Mouse (Mus musculus) midbrain, postnatal 0 days (tissue): ENCODE data around the gene Tgfbr3. TPM values are rescaled to one million over a fixed set of nuclear protein-coding genes. Genes with fewer than 3 reads are reported as not detected.

Experiments
- ATAC-seq: fragments of 200-750 bp; cut with Nextera tagmentation; 2 replicates; pipeline ENCODE4 v1.8.0; 2017; ENCODE audit warnings: moderate number of reproducible peaks, mild to moderate bottlenecking, moderate TSS enrichment, moderate library complexity; ENCODE audit not compliant: low FRiP score
- DNase-seq: peaks from one replicate; pipeline ENCODE4 v3.0.0-alpha.2; 2015; ENCODE audit warnings: low spot score
- H3K27ac ChIP-seq: fragments of 300-500 bp; sonication (generic); 2 replicates; pipeline ENCODE4 v1.5.1; 2014; ENCODE audit warnings: low read depth, mild to moderate bottlenecking, low read length, mixed read lengths
- H3K27me3 ChIP-seq: fragments of 300-500 bp; sonication (generic); 2 replicates; pipeline ENCODE4 v1.6.1; 2014; ENCODE audit warnings: low read length, control low read depth, mixed read lengths; ENCODE audit not compliant: insufficient read depth
- H3K36me3 ChIP-seq: fragments of 300-500 bp; sonication (generic); 2 replicates; pipeline ENCODE4 v1.6.1; 2014; ENCODE audit warnings: low read length, control low read depth, mixed read lengths; ENCODE audit not compliant: insufficient read depth
- H3K4me1 ChIP-seq: fragments of 300-500 bp; sonication (generic); 2 replicates; pipeline ENCODE4 v1.6.1; 2014; ENCODE audit warnings: mild to moderate bottlenecking, control low read depth, antibody characterized with exemption, low read length, mixed read lengths; ENCODE audit not compliant: insufficient read depth
- H3K4me2 ChIP-seq: fragments of 300-500 bp; sonication (generic); 2 replicates; pipeline ENCODE4 v1.6.1; 2014; ENCODE audit warnings: low read depth, mild to moderate bottlenecking, low read length, mixed read lengths; ENCODE audit not compliant: poor library complexity, severe bottlenecking
- H3K4me3 ChIP-seq: fragments of 300-500 bp; sonication (generic); 2 replicates; pipeline ENCODE4 v1.5.1; 2014; ENCODE audit warnings: low read depth, mild to moderate bottlenecking, low read length, moderate library complexity
- H3K9ac ChIP-seq: fragments of 300-500 bp; sonication (generic); replicated peaks from 2 replicates; pipeline ENCODE4 v1.6.1; 2014; ENCODE audit warnings: mild to moderate bottlenecking, low read length, moderate library complexity, mixed read lengths; ENCODE audit not compliant: poor library complexity, severe bottlenecking
- H3K9me3 ChIP-seq: fragments of 300-500 bp; sonication (generic); 2 replicates; pipeline ENCODE4 v1.6.1; 2016; ENCODE audit warnings: low read length, control low read depth
- CTCF ChIP-seq: IDR thresholded peaks from 2 replicates; pipeline ENCODE4 v1.5.1; 2016; ENCODE audit warnings: antibody characterized with exemption, mild to moderate bottlenecking
- WGBS: fragments of 180-500 bp; shearing (Covaris S2); extraction: QIAGEN DNeasy Blood & Tissue Kit; methylation state at CpG from one replicate; pipeline ENCODE4 v1.1.7; 2014; 5-methylcytosine and 5-hydroxymethylcytosine counted together
- polyA plus RNA-seq: library from polyadenylated mRNA; unstranded; fragments of >200 nt; fragmentation: Nextera tagmentation; extraction: Ambion mirVana; gene quantifications from 2 replicates; pipeline ENCODE4 v1.2.1, GENCODE M21; 2015
- total RNA-seq: library from RNA; depleted of rRNA; stranded (reverse); fragments of >200 nt; gene quantifications from 2 replicates; pipeline ENCODE4 v1.2.3, GENCODE M21; 2014

Tgfbr3 gene
- total and polyA plus RNA-seq, 2 experiments from 2014 or later: 4.0 to 13.8 TPM

- H3K27ac ChIP-seq: no peak overlapping the region
- TF ChIP-seq CTCF: no peak
- no peak overlapping the region for H3K4me3 ChIP-seq
- no peaks in the 10 kb centered on the region for H3K27me3 ChIP-seq
- no peaks in the 10 kb centered on the region for H3K9me3 ChIP-seq
- 39% methylated on average over 17 of the region's 17 CpGs for WGBS
- 0 out of 2 replicates have a peak, but pooled peaks cover 3% of the 10 kb centered on the region for H3K4me1 ChIP-seq
- DNase-seq (peak; percentile 12), ATAC-seq (0 out of 2 replicates have a peak, but pooled peaks have one; percentile 27)
- no peak overlapping the region for H3K9ac ChIP-seq
- H3K4me2 ChIP-seq: no peak overlapping the region
- H3K36me3 ChIP-seq: no peaks in the 10 kb centered on the region
Observed at GRCm38 (mm10) chr5:107221892-107222669, 67.3 kb downstream of the Tgfbr3 start.

- 78% methylated on average over 5 of the region's 5 CpGs for WGBS
- no peak for TF ChIP-seq CTCF
- DNase-seq (no peak), ATAC-seq (no peak)
- Histone ChIP-seq H3K27ac (no peak overlapping the region), H3K9ac (no peak overlapping the region), H3K4me2 (no peak overlapping the region), H3K9me3 (no peaks in the 10 kb centered on the region), H3K27me3 (no peaks in the 10 kb centered on the region), H3K4me3 (no peak overlapping the region), H3K36me3 (no peaks in the 10 kb centered on the region), H3K4me1 (0 out of 2 replicates have a peak, but pooled peaks cover 3% of the 10 kb centered on the region)
Observed at GRCm38 (mm10) chr5:107220936-107221335, 68.5 kb downstream of the Tgfbr3 start.

- Histone ChIP-seq H3K9me3 (no peaks in the 10 kb centered on the region), H3K9ac (no peak overlapping the region), H3K4me3 (no peak overlapping the region), H3K27me3 (no peaks in the 10 kb centered on the region), H3K4me2 (no peak overlapping the region), H3K36me3 (no peaks in the 10 kb centered on the region), H3K27ac (no peak overlapping the region), H3K4me1 (0 out of 2 replicates have a peak, but pooled peaks cover 3% of the 10 kb centered on the region)
- ATAC-seq (no peak), DNase-seq (no peak)
- WGBS: 82% methylated on average over 6 of the region's 6 CpGs
- no peak for TF ChIP-seq CTCF
Observed at GRCm38 (mm10) chr5:107219883-107220282, 69.5 kb downstream of the Tgfbr3 start.

- Histone ChIP-seq H3K4me2 (no peak overlapping the region), H3K9ac (no peak overlapping the region), H3K9me3 (no peaks in the 10 kb centered on the region), H3K27ac (no peak overlapping the region), H3K4me1 (0 out of 2 replicates have a peak, but pooled peaks cover 3% of the 10 kb centered on the region), H3K27me3 (no peaks in the 10 kb centered on the region), H3K4me3 (no peak overlapping the region), H3K36me3 (no peaks in the 10 kb centered on the region)
- no peak for TF ChIP-seq CTCF
- ATAC-seq (no peak), DNase-seq (no peak)
- WGBS: 86% methylated on average over 6 of the region's 6 CpGs
Observed at GRCm38 (mm10) chr5:107219318-107219717, 70.1 kb downstream of the Tgfbr3 start.

- WGBS: 93% methylated on average over 3 of the region's 3 CpGs
- H3K36me3 ChIP-seq: no peaks in the 10 kb centered on the region
- no peak overlapping the region for H3K4me3 ChIP-seq
- H3K27ac ChIP-seq: no peak overlapping the region
- H3K9ac ChIP-seq: no peak overlapping the region
- no peak for TF ChIP-seq CTCF
- ATAC-seq (no peak), DNase-seq (no peak)
- no peak overlapping the region for H3K4me2 ChIP-seq
- no peaks in the 10 kb centered on the region for H3K9me3 ChIP-seq
- no peaks in the 10 kb centered on the region for H3K27me3 ChIP-seq
- H3K4me1 ChIP-seq: 0 out of 2 replicates have a peak, but pooled peaks cover 3% of the 10 kb centered on the region
Observed at GRCm38 (mm10) chr5:107218594-107218993, 70.8 kb downstream of the Tgfbr3 start.

GRCm38 (mm10) chr5:107217139-107217538 is 72.3 kb downstream of the Tgfbr3 start:
- no peaks in the 10 kb centered on the region for H3K9me3 ChIP-seq
- 54% methylated on average over 2 of the region's 2 CpGs for WGBS
- no peak overlapping the region for H3K9ac ChIP-seq
- no peak overlapping the region for H3K27ac ChIP-seq
- no peaks in the 10 kb centered on the region for H3K4me1 ChIP-seq
- DNase-seq (no peak), ATAC-seq (no peak)
- no peak overlapping the region for H3K4me3 ChIP-seq
- H3K4me2 ChIP-seq: no peak overlapping the region
- no peak for TF ChIP-seq CTCF
- H3K36me3 ChIP-seq: no peaks in the 10 kb centered on the region
- H3K27me3 ChIP-seq: no peaks in the 10 kb centered on the region
